Mouse (Mus musculus) lung, adult 18-20 months (tissue): Measurements from ENCODE around the gene Cacna1b.
A peak's percentile ranks its signal among the peaks of the same experiment; 100 is the strongest.

Experiments used
- DNase-seq, 2 experiments: peaks; one replicate each; pipeline ENCODE4 v3.0.0; 2022; ENCODE audit warnings: mixed read lengths in 2 of 2

Cacna1b gene

GRCm38 (mm10) chr2:24717963-24718362 lies 45.0 kb downstream of the Cacna1b start:
- DNase-seq, result no peak

GRCm38 (mm10) chr2:24717461-24717860 lies 45.5 kb downstream of the Cacna1b start:
- DNase-seq, result no peak

GRCm38 (mm10) chr2:24705929-24706328 lies 57.0 kb downstream of the Cacna1b start:
- DNase-seq, result no peak

GRCm38 (mm10) chr2:24702208-24702957 lies 60.6 kb downstream of the Cacna1b start:
- no peak for DNase-seq

GRCm38 (mm10) chr2:24697281-24697980 lies 65.5 kb downstream of the Cacna1b start:
- DNase-seq, result no peak

- no peak for DNase-seq
These were observed 70.6 kb downstream of the Cacna1b start for GRCm38 (mm10) chr2:24692371-24692770.

GRCm38 (mm10) chr2:24690356-24690755 lies 72.6 kb downstream of the Cacna1b start:
- DNase-seq, result no peak

GRCm38 (mm10) chr2:24685347-24685746 lies 77.6 kb downstream of the Cacna1b start:
- no peak for DNase-seq

GRCm38 (mm10) chr2:24684796-24685195 lies 78.2 kb downstream of the Cacna1b start:
- DNase-seq, result no peak

GRCm38 (mm10) chr2:24683266-24683665 lies 79.7 kb downstream of the Cacna1b start:
- DNase-seq, result no peak

- DNase-seq, result no peak
These were observed 82.2 kb downstream of the Cacna1b start for GRCm38 (mm10) chr2:24680731-24681130.

- no peak for DNase-seq
These were observed 82.8 kb downstream of the Cacna1b start for GRCm38 (mm10) chr2:24680176-24680575.

- peak; percentile 37 to 59 for DNase-seq
These were observed 83.8 kb downstream of the Cacna1b start for GRCm38 (mm10) chr2:24679012-24679651.

- DNase-seq, result peak in 1 of 2 experiments; percentile 24
These were observed 84.4 kb downstream of the Cacna1b start for GRCm38 (mm10) chr2:24678538-24678937.

GRCm38 (mm10) chr2:24678110-24678509 lies 84.8 kb downstream of the Cacna1b start:
- no peak for DNase-seq

- no peak for DNase-seq
These were observed 85.3 kb downstream of the Cacna1b start for GRCm38 (mm10) chr2:24677629-24678028.

GRCm38 (mm10) chr2:24674432-24675006 lies 88.4 kb downstream of the Cacna1b start:
- DNase-seq, result peak; percentile 9 to 38

GRCm38 (mm10) chr2:24668598-24668997 lies 94.4 kb downstream of the Cacna1b start:
- no peak for DNase-seq

- DNase-seq, result peak in 1 of 2 experiments; percentile 19
These were observed 98.2 kb downstream of the Cacna1b start for GRCm38 (mm10) chr2:24664678-24665257.

- peak; percentile 16 to 64 for DNase-seq
These were observed 103.7 kb downstream of the Cacna1b start for GRCm38 (mm10) chr2:24659150-24659775.

GRCm38 (mm10) chr2:24648503-24648902 lies 114.4 kb downstream of the Cacna1b start:
- no peak for DNase-seq

GRCm38 (mm10) chr2:24646452-24647146 lies 116.4 kb downstream of the Cacna1b start:
- DNase-seq, result no peak
